8 mouse cellular contexts compared by ENCODE assay signal in the genomic region with DNA sequence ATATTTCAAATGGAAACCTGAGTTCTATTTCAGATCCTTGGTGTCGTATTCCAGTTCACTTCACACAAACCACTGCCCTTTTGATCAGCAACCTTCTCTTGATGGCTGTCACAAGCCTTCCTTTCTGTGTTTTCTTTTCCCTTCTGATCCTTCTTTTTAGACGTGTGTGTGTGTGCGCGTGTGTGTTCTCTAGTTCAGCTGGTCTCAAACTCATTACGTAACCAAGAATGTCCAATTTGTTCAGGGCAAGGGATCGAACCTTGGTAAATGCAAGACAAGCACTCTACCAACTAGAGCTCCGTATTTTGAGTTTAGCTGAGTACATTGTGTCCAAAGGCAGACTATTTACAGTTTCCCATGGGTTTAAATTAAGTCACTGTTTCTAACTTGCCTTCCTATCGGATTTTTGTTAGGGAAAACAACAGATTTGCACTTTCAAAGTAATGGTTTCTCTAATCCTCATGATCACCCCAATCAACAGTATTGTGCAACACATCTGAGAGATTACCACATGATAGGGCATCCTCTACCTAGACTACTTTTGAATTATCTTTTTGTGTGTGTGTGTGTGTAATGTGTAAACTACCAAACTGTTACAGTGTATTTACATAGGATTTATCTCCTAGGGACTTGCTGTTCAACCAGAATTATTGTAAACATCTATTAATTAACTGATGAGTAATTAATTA. TPM values are rescaled to one million over a fixed set of nuclear protein-coding genes. Genes with fewer than 3 reads are reported as not detected.
DNase-seq lines count a peak whose midpoint lies in the region; ATAC-seq and TF ChIP-seq lines count a peak whose summit lies in the region.

No protein-coding gene starts in this region.

- H3K9me3 ChIP-seq in kidney, postnatal 0 days (replicated peaks; ENCODE audit: low read length), result no peaks in the 10 kb centered on the region
- no peaks in the 10 kb centered on the region for H3K9me3 ChIP-seq in hindbrain, embryonic 16.5 days (ENCODE audit: control insufficient read depth, low read length)
- no peaks in the 10 kb centered on the region for H3K9me3 ChIP-seq in midbrain, embryonic 16.5 days (replicated peaks; ENCODE audit: control insufficient read depth, low read length, poor library complexity, severe bottlenecking)

- H3K36me3 ChIP-seq in kidney, postnatal 0 days (ENCODE audit: insufficient read depth, low read length), result no peaks in the 10 kb centered on the region
- H3K36me3 ChIP-seq in hindbrain, embryonic 16.5 days (ENCODE audit: control insufficient read depth, insufficient read depth, low read length), result no peaks in the 10 kb centered on the region
- no peaks in the 10 kb centered on the region for H3K36me3 ChIP-seq in midbrain, embryonic 16.5 days (ENCODE audit: control insufficient read depth, insufficient read depth, low read length)

- no peaks in the 10 kb centered on the region for H3K27me3 ChIP-seq in kidney, postnatal 0 days (ENCODE audit: insufficient read depth, low read length)
- H3K27me3 ChIP-seq in hindbrain, embryonic 16.5 days (replicated peaks; ENCODE audit: control insufficient read depth, insufficient read depth, low read length), result no peaks in the 10 kb centered on the region
- H3K27me3 ChIP-seq in midbrain, embryonic 16.5 days (ENCODE audit: control insufficient read depth, insufficient read depth, low read depth, low read length), result no peaks in the 10 kb centered on the region

- H3K9ac ChIP-seq in kidney, postnatal 0 days (ENCODE audit: low read depth, low read length), result peak overlapping the region; percentile 92; the same call in 1 of the 2 replicates
- peak overlapping the region; percentile 93 for H3K9ac ChIP-seq in hindbrain, embryonic 16.5 days (ENCODE audit: low read depth, low read length)
- peak overlapping the region; percentile 83 for H3K9ac ChIP-seq in midbrain, embryonic 16.5 days (ENCODE audit: low read depth, low read length)

- WGBS in kidney, postnatal 0 days, result 3% methylated on average over 8 of the region's 8 CpGs
- WGBS in hindbrain, embryonic 16.5 days, result 6% methylated on average over 8 of the region's 8 CpGs
- WGBS in midbrain, embryonic 16.5 days, result 2% methylated on average over 8 of the region's 8 CpGs

- peak overlapping the region; percentile 89 for H3K27ac ChIP-seq in kidney, postnatal 0 days
- peak overlapping the region; percentile 98 for H3K27ac ChIP-seq in cortical plate, adult 2 months (ENCODE audit: insufficient read depth, low read length)
- H3K27ac ChIP-seq in hindbrain, embryonic 16.5 days (ENCODE audit: low read depth, low read length), result peak overlapping the region; percentile 95
- H3K27ac ChIP-seq in midbrain, embryonic 16.5 days (ENCODE audit: low read length), result peak overlapping the region; percentile 95

- TF ChIP-seq CTCF in kidney, postnatal 0 days (IDR thresholded peaks at IDR 0.05; ENCODE audit: low read depth), result no peak
- TF ChIP-seq CTCF in cortical plate, adult 2 months (IDR thresholded peaks at IDR 0.05; ENCODE audit: extremely low read depth, insufficient read depth, low read length), result no peak

- no peak for TF ChIP-seq POLR2A in cortical plate, adult 2 months (IDR thresholded peaks at IDR 0.05; ENCODE audit: extremely low read depth, insufficient read depth, low read length)

- no peak for ATAC-seq in kidney, postnatal 0 days (replicated peaks; ENCODE audit: low FRiP score, low read depth)
- ATAC-seq in hindbrain, embryonic 16.5 days, result no peak
- ATAC-seq in midbrain, embryonic 16.5 days, result no peak

- peak overlapping the region; percentile 78 for H3K4me2 ChIP-seq in kidney, postnatal 0 days (ENCODE audit: low read length)
- peak overlapping the region; percentile 88 for H3K4me2 ChIP-seq in hindbrain, embryonic 16.5 days (ENCODE audit: low read length)
- H3K4me2 ChIP-seq in midbrain, embryonic 16.5 days (ENCODE audit: low read length), result peak overlapping the region; percentile 71

- peak overlapping the region; percentile 88 for H3K4me3 ChIP-seq in kidney, postnatal 0 days (replicated peaks; ENCODE audit: low read depth, low read length)
- H3K4me3 ChIP-seq in cortical plate, adult 2 months (ENCODE audit: insufficient read depth, low read length), result peak overlapping the region; percentile 72
- H3K4me3 ChIP-seq in hindbrain, embryonic 16.5 days (ENCODE audit: low read length), result peak overlapping the region; percentile 68
- H3K4me3 ChIP-seq in midbrain, embryonic 16.5 days (ENCODE audit: low read depth, low read length), result peak overlapping the region; percentile 74

- no peak for DNase-seq in kidney, postnatal 0 days (ENCODE audit: low spot score)
- no peak for DNase-seq in kidney, postnatal 10 days
- no peak for DNase-seq in embryo, embryonic 9.5 days (ENCODE audit: extremely low spot score)
- no peak for DNase-seq in right cerebral cortex, postnatal 36 days (ENCODE audit: low spot score in 2 of 2)
- DNase-seq in kidney, postnatal 36 days, result no peak

- H3K4me1 ChIP-seq in kidney, postnatal 0 days (replicated peaks; ENCODE audit: insufficient read depth, low read length), result peaks cover 42% of the 10 kb centered on the region
- H3K4me1 ChIP-seq in cortical plate, adult 2 months (ENCODE audit: control insufficient read depth, insufficient read depth, low read length), result peaks cover 4% of the 10 kb centered on the region; the same call in 1 of the 2 replicates
- peaks cover 54% of the 10 kb centered on the region for H3K4me1 ChIP-seq in hindbrain, embryonic 16.5 days (ENCODE audit: control insufficient read depth, insufficient read depth, low read depth, low read length)
- peaks cover 59% of the 10 kb centered on the region for H3K4me1 ChIP-seq in midbrain, embryonic 16.5 days (ENCODE audit: control insufficient read depth, insufficient read depth, low read length)

RNA-seq across cellular contexts. Expression of a gene that starts 0.7 kb away (rescaled TPM):
- 18.8 and 19.0 TPM in 2 replicates for polyA plus RNA-seq in kidney, postnatal 0 days (2015; fragmentation: Nextera tagmentation; extraction: Ambion mirVana)
- 64.0 and 64.3 TPM in 2 replicates for polyA plus RNA-seq in cortical plate, adult 2 months (2012; rRNA removed)
- 19.1 and 21.5 TPM in 2 replicates for polyA plus RNA-seq in hindbrain, embryonic 16.5 days (2015; fragmentation: Nextera tagmentation; extraction: Ambion mirVana)
- polyA plus RNA-seq in midbrain, embryonic 16.5 days (2015; fragmentation: Nextera tagmentation; extraction: Ambion mirVana), result 20.6 and 21.3 TPM in 2 replicates

RNA-seq across cellular contexts. Expression of a gene that starts 2.2 kb away (rescaled TPM):
- polyA plus RNA-seq in kidney, postnatal 0 days (2015; fragmentation: Nextera tagmentation; extraction: Ambion mirVana), result 24.3 and 26.9 TPM in 2 replicates
- polyA plus RNA-seq in cortical plate, adult 2 months (2012; rRNA removed), result 36.4 and 36.9 TPM in 2 replicates
- 46.0 and 51.5 TPM in 2 replicates for polyA plus RNA-seq in hindbrain, embryonic 16.5 days (2015; fragmentation: Nextera tagmentation; extraction: Ambion mirVana)
- polyA plus RNA-seq in midbrain, embryonic 16.5 days (2015; fragmentation: Nextera tagmentation; extraction: Ambion mirVana), result 51.4 and 53.6 TPM in 2 replicates

RNA-seq across cellular contexts. Expression of a gene that starts 17.8 kb away (rescaled TPM):
- polyA plus RNA-seq in kidney, postnatal 0 days (2015; fragmentation: Nextera tagmentation; extraction: Ambion mirVana), result 264 TPM in 2 replicates
- polyA plus RNA-seq in cortical plate, adult 2 months (2012; rRNA removed), result 88.3 and 94.3 TPM in 2 replicates
- polyA plus RNA-seq in hindbrain, embryonic 16.5 days (2015; fragmentation: Nextera tagmentation; extraction: Ambion mirVana), result 220 and 251 TPM in 2 replicates
- polyA plus RNA-seq in midbrain, embryonic 16.5 days (2015; fragmentation: Nextera tagmentation; extraction: Ambion mirVana), result 233 and 237 TPM in 2 replicates

RNA-seq across cellular contexts. Expression of a gene that starts 29.4 kb away (rescaled TPM):
- 51.7 and 52.7 TPM in 2 replicates for polyA plus RNA-seq in kidney, postnatal 0 days (2015; fragmentation: Nextera tagmentation; extraction: Ambion mirVana)
- 35.6 and 37.0 TPM in 2 replicates for polyA plus RNA-seq in cortical plate, adult 2 months (2012; rRNA removed)
- polyA plus RNA-seq in hindbrain, embryonic 16.5 days (2015; fragmentation: Nextera tagmentation; extraction: Ambion mirVana), result 93.8 and 101 TPM in 2 replicates
- 101 and 105 TPM in 2 replicates for polyA plus RNA-seq in midbrain, embryonic 16.5 days (2015; fragmentation: Nextera tagmentation; extraction: Ambion mirVana)

RNA-seq across cellular contexts. Expression of a gene that starts 29.7 kb away (rescaled TPM):
- 0.66 and 1.3 TPM in 2 replicates for polyA plus RNA-seq in kidney, postnatal 0 days (2015; fragmentation: Nextera tagmentation; extraction: Ambion mirVana)
- 12.6 and 14.5 TPM in 2 replicates for polyA plus RNA-seq in cortical plate, adult 2 months (2012; rRNA removed)
- polyA plus RNA-seq in hindbrain, embryonic 16.5 days (2015; fragmentation: Nextera tagmentation; extraction: Ambion mirVana), result 3.0 and 3.5 TPM in 2 replicates
- polyA plus RNA-seq in midbrain, embryonic 16.5 days (2015; fragmentation: Nextera tagmentation; extraction: Ambion mirVana), result 4.0 and 5.1 TPM in 2 replicates
